Mouse (Mus musculus): ENCODE data around the gene Psd. TPM values are rescaled to one million over a fixed set of nuclear protein-coding genes. Genes with fewer than 3 reads are reported as not detected.

The Psd gene
- polyA plus RNA-seq, 1 experiment from 2014 or later = 7.0 TPM

DNA sequence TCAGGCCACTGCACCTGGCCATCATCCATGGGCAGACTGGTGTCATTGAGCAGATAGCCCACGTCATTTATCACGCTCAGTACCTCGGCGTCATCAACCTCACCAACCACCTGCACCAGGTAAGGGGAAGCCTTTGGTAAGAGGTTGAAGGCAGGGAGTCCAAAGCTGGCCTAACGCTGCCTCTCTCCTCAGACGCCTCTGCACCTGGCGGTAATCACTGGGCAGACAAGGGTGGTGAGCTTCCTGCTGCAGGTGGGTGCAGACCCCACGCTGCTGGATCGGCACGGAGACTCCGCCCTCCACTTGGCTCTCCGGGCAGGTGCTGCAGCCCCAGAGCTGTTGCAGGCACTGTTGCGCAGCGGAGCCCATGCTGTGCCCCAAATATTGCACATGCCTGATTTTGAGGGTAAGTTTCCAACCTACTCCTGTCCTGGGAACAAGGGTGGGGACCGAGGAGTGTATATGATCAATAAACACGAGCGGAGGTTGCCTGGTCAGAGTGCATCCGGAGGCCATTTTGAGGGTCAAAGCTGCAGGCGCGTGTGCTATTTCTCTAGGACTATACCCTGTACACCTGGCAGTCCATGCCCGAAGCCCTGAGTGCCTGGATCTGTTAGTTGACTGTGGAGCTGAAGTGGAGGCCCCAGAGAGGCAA is 17.2 kb downstream of the Psd start:
- Histone ChIP-seq H3K9ac (no peak overlapping the region), H3K9me3 (no peaks in the 10 kb centered on the region), H3K4me3 (no peak overlapping the region), H3K4me2 (no peak overlapping the region), H3K36me3 (peaks cover 12% of the 10 kb centered on the region; the same call in 1 of the 2 replicates), H3K27me3 (peaks cover 25% of the 10 kb centered on the region), H3K4me1 (peaks cover 22% of the 10 kb centered on the region), H3K27ac (no peak overlapping the region)
- no peak for ATAC-seq (ENCODE audit: borderline replicate concordance, extremely low read depth, low FRiP score, low TSS enrichment)
- WGBS = 76% methylated on average over 21 of the region's 21 CpGs

GRCm38 (mm10) chr19:46308706-46309435 is 18.1 kb downstream of the Psd start:
- no peak overlapping the region for H3K27ac ChIP-seq
- no peak; the same call in 1 of the 2 replicates for ATAC-seq (ENCODE audit: borderline replicate concordance, extremely low read depth, low FRiP score, low TSS enrichment)

GRCm38 (mm10) chr19:46308303-46308702 is 18.7 kb downstream of the Psd start:
- WGBS = 65% methylated on average over 16 of the region's 16 CpGs
- no peak for ATAC-seq (ENCODE audit: borderline replicate concordance, extremely low read depth, low FRiP score, low TSS enrichment)
- Histone ChIP-seq H3K27ac (no peak overlapping the region), H3K4me3 (no peak overlapping the region), H3K9ac (0 out of 2 replicates have a peak overlapping the region, but pooled peaks have one; percentile 41), H3K36me3 (peaks cover 12% of the 10 kb centered on the region; the same call in 1 of the 2 replicates), H3K4me2 (peak overlapping the region; percentile 89), H3K9me3 (no peaks in the 10 kb centered on the region), H3K27me3 (peaks cover 10% of the 10 kb centered on the region; the same call in 1 of the 2 replicates), H3K4me1 (peaks cover 24% of the 10 kb centered on the region)

More at GRCm38 (mm10) chr19:46308706-46309435, 18.1 kb downstream of the Psd start:
- 1% methylated on average over 47 of the region's 47 CpGs for WGBS
- peaks cover 12% of the 10 kb centered on the region; the same call in 1 of the 2 replicates for H3K36me3 ChIP-seq
- H3K4me3 ChIP-seq = peak overlapping the region; percentile 40
- peak overlapping the region; percentile 41 for H3K9ac ChIP-seq
- peaks cover 19% of the 10 kb centered on the region for H3K4me1 ChIP-seq
- no peaks in the 10 kb centered on the region for H3K9me3 ChIP-seq
- H3K27me3 ChIP-seq = peaks cover 16% of the 10 kb centered on the region
- H3K4me2 ChIP-seq = peak overlapping the region; percentile 89

DNA sequence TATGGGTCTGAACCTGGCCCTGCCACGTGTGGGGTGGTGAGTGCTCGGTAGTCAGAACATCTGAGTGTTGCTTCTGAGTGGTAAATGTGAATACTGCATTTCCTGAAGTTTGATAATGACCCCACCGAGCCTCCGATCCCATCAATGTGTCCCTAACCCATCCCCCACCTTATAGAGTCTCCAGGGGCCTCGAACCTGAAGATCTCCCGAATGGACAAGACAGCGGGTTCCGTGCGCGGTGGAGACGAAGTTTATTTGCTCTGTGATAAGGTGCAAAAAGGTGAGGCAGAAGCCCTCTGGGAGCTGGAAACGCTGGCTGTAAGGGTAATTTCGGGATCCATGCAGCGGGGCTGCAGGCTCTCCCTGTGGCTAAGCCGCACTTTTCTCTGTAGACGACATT is 19.2 kb downstream of the Psd start:
- Histone ChIP-seq H3K9me3 (no peaks in the 10 kb centered on the region), H3K9ac (no peak overlapping the region), H3K27ac (no peak overlapping the region), H3K36me3 (peaks cover 12% of the 10 kb centered on the region; the same call in 1 of the 2 replicates), H3K4me2 (no peak overlapping the region), H3K27me3 (peaks cover 9% of the 10 kb centered on the region; the same call in 1 of the 2 replicates), H3K4me1 (peaks cover 24% of the 10 kb centered on the region), H3K4me3 (no peak overlapping the region)
- ATAC-seq (ENCODE audit: borderline replicate concordance, extremely low read depth, low FRiP score, low TSS enrichment) = no peak
- 72% methylated on average over 16 of the region's 16 CpGs for WGBS

GRCm38 (mm10) chr19:46306751-46307289 is 20.1 kb downstream of the Psd start:
- H3K4me3 ChIP-seq = no peak overlapping the region
- peaks cover 24% of the 10 kb centered on the region for H3K4me1 ChIP-seq
- no peaks in the 10 kb centered on the region for H3K9me3 ChIP-seq
- ATAC-seq (ENCODE audit: borderline replicate concordance, extremely low read depth, low FRiP score, low TSS enrichment) = no peak
- H3K4me2 ChIP-seq = no peak overlapping the region; the same call in 1 of the 2 replicates
- no peak overlapping the region for H3K27ac ChIP-seq
- H3K27me3 ChIP-seq = peaks cover 9% of the 10 kb centered on the region; the same call in 1 of the 2 replicates
- H3K9ac ChIP-seq = no peak overlapping the region
- WGBS = 89% methylated on average over 9 of the region's 9 CpGs
- peaks cover 8% of the 10 kb centered on the region; the same call in 1 of the 2 replicates for H3K36me3 ChIP-seq

GRCm38 (mm10) chr19:46306268-46306610 is 20.7 kb downstream of the Psd start:
- Histone ChIP-seq H3K27ac (no peak overlapping the region), H3K4me1 (peaks cover 24% of the 10 kb centered on the region)

DNA sequence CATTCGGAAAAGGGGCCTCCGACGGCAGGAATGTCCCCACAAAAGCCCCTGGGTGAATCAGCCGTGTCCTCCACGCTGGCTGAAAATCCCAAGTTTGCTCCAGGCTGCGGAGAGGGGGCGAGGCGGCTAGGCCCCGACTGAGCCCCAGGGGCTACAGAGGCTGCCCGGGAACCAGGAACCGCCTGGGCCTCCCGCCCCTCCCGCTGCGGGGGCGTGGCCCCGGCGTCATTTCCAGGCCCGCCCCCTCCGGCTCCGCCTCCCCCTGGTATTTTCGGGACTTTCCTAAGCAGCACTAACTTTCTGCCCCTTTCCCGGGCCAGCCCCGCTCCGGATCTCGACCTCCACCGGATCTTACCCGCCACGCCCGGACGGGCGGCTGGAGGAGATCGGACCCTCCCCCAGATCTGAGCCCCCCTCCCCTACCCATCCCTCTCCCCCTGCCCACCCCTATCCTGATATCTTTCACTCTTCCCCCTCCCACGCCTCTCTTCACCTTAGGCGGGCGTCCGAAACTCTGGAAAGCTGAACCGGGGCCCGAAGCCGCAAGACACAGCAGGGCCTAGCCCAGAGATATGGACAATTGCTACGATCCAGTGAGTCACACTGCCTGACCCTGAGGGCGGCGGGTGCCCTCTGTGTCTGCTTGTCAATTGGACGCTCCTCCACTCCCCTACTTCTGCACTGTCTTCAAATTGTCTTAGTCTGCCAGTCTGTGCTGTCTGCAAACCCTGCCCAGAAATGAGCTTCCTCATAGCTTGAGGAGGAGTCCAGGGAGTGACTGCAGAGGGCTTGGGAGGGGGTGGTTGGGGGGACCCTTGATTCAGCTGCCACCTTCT is 21.3 kb downstream of the Psd start:
- peak; percentile 56 for ATAC-seq (ENCODE audit: borderline replicate concordance, extremely low read depth, low FRiP score, low TSS enrichment)

More at GRCm38 (mm10) chr19:46306268-46306610, 20.7 kb downstream of the Psd start:
- peaks cover 9% of the 10 kb centered on the region; the same call in 1 of the 2 replicates for H3K27me3 ChIP-seq
- peak overlapping the region; percentile 56 for H3K9ac ChIP-seq
- no peak for ATAC-seq (ENCODE audit: borderline replicate concordance, extremely low read depth, low FRiP score, low TSS enrichment)
- peak overlapping the region; percentile 70 for H3K4me3 ChIP-seq
- WGBS = 55% methylated on average over 5 of the region's 5 CpGs
- peak overlapping the region; percentile 98 for H3K4me2 ChIP-seq
- peaks cover 3% of the 10 kb centered on the region; the same call in 1 of the 2 replicates for H3K36me3 ChIP-seq
- no peaks in the 10 kb centered on the region for H3K9me3 ChIP-seq

DNA sequence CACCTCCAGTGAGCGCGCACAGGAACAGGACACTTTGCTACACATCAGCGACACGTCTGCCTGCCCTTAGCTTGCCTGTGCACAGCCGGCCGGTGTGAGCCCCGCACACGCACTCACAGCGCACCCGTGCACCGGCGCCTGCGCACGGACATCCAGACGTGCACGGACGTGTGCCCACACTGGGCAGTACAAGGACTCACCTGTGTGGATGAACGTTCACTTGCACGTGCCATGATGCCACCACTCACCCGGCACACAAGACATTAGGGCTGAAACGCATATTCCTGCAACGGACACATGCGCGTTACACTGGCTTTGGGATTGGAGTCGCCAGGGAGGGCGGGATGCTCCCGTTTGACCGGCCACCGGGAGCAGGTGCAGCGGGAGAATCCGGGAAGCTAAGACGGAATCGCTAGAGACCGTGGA is 22.0 kb downstream of the Psd start:
- peak; percentile 22 for ATAC-seq (ENCODE audit: borderline replicate concordance, extremely low read depth, low FRiP score, low TSS enrichment)
- Histone ChIP-seq H3K27me3 (peaks cover 9% of the 10 kb centered on the region; the same call in 1 of the 2 replicates), H3K36me3 (no peaks in the 10 kb centered on the region), H3K4me2 (peak overlapping the region; percentile 98), H3K9me3 (no peaks in the 10 kb centered on the region), H3K27ac (peak overlapping the region; percentile 96), H3K4me1 (peaks cover 24% of the 10 kb centered on the region), H3K9ac (peak overlapping the region; percentile 56), H3K4me3 (peak overlapping the region; percentile 70)
- 0% methylated on average over 34 of the region's 34 CpGs for WGBS

More for the DNA sequence above, 21.3 kb downstream of the Psd start:
- Histone ChIP-seq H3K4me3 (peak overlapping the region; percentile 70), H3K27me3 (peaks cover 9% of the 10 kb centered on the region; the same call in 1 of the 2 replicates), H3K4me1 (peaks cover 24% of the 10 kb centered on the region), H3K9me3 (no peaks in the 10 kb centered on the region), H3K9ac (peak overlapping the region; percentile 56), H3K27ac (peak overlapping the region; percentile 96), H3K4me2 (peak overlapping the region; percentile 98), H3K36me3 (no peaks in the 10 kb centered on the region)
- under 1% methylated on average over 43 of the region's 43 CpGs for WGBS

- WGBS = under 1% methylated on average over 39 of the region's 39 CpGs
- peaks cover 9% of the 10 kb centered on the region; the same call in 1 of the 2 replicates for H3K27me3 ChIP-seq
- H3K36me3 ChIP-seq = no peaks in the 10 kb centered on the region
- H3K9me3 ChIP-seq = no peaks in the 10 kb centered on the region
- peak within 1 kb of the TSS; percentile 96 for H3K27ac ChIP-seq
- H3K9ac ChIP-seq = peak within 1 kb of the TSS; percentile 56
- peak; percentile 93 for ATAC-seq (ENCODE audit: borderline replicate concordance, extremely low read depth, low FRiP score, low TSS enrichment)
- H3K4me2 ChIP-seq = peak within 1 kb of the TSS; percentile 98
- peaks cover 24% of the 10 kb centered on the region for H3K4me1 ChIP-seq
- peak within 1 kb of the TSS; percentile 70 for H3K4me3 ChIP-seq
Measured at GRCm38 (mm10) chr19:46304216-46304841, 22.6 kb downstream of the Psd start, which contains the start of gene Nfkb2. Gene Nfkb2, plus strand, starts transcription at chr19:46304320.

DNA sequence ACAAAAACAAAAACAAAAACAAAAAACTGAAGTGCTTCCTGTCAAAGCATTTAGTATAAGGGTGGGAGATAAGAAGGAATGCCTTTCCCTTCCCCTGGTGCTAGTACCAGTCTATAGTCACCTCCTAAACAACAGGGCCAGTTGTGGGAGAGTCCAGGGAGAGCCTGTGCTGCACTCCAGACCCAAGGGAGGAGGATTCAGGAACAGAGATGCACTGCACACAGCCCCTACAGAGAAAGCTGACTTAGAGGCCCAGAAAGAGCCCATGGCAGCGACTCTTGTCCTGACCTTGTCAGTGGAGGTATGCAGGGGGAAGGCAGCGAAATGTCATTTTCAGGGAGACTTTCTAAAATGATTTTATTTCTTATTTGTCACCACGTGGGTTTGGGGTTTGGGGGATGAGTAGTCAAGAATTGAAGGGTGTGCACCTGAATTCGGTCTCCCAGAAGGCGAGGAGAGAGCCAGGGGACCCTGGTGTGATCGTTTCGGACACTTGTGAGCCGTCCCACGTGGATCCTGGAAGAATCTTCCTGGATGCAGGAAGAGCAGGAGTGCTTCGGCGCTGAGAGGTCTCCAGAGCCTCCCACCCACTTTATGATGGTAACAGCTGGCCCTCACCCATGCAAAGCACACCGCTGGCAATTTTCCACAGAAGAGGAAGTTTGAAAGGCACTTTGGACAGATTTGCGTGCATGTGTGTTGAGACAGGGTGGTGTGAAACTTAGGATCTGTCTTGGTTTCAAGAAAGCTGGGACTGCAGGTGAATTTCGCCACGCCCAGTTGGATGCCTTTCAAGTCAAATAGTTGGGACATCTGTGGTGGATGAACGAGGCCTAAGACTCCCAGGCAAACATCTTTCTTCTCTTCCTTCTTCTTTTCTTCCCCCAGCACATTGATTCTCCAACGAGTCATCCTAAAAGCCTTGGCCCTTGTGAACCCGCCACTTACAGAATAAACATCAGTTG is 23.4 kb downstream of the Psd start:
- Histone ChIP-seq H3K4me3 (peak overlapping the region; percentile 70), H3K9ac (peak overlapping the region; percentile 56), H3K4me1 (peaks cover 20% of the 10 kb centered on the region), H3K27me3 (peaks cover 9% of the 10 kb centered on the region; the same call in 1 of the 2 replicates), H3K9me3 (no peaks in the 10 kb centered on the region), H3K4me2 (peak overlapping the region; percentile 98), H3K36me3 (no peaks in the 10 kb centered on the region), H3K27ac (peak overlapping the region; percentile 96)
- WGBS = 51% methylated on average over 18 of the region's 18 CpGs
- ATAC-seq (ENCODE audit: borderline replicate concordance, extremely low read depth, low FRiP score, low TSS enrichment) = no peak

All from lung, embryonic 15.5 days (tissue).